Mouse (Mus musculus) embryonic fibroblast, embryonic 13.5 days (primary cell): ENCODE measurements around the gene Wscd1.

Experiments used
- CTCF ChIP-seq: IDR thresholded peaks from 2 replicates; pipeline ENCODE4 v1.5.1; 2011; ENCODE audit warnings: mild to moderate bottlenecking, control low read depth, low read length, moderate library complexity, borderline replicate concordance; ENCODE audit not compliant: insufficient read depth
- POLR2A ChIP-seq: IDR thresholded peaks from 2 replicates; pipeline ENCODE4 v1.6.1; 2011; ENCODE audit warnings: low read depth, mild to moderate bottlenecking, control low read depth, low read length, moderate library complexity

GRCm38 (mm10) chr11:71814511-71814910, 64.8 kb downstream of the Wscd1 start:
- TF ChIP-seq CTCF (no peak), POLR2A (no peak)
